Mouse (Mus musculus) heart, embryonic 12.5 days (tissue): ENCODE data around the gene Esp3. TPM values are rescaled to one million over a fixed set of nuclear protein-coding genes. Genes with fewer than 3 reads are reported as not detected.
"Not testable (repeated sequence)": the region's sequence is repeated elsewhere in the genome, so short reads cannot be mapped to it uniquely, and the experiment has no call there.

ENCODE experiments used
- ATAC-seq: fragments of 200-750 bp; cut with Nextera tagmentation; 2 replicates; pipeline ENCODE4 v1.8.0; 2017; ENCODE audit warnings: moderate TSS enrichment, moderate library complexity; ENCODE audit not compliant: insufficient number of reproducible peaks, low FRiP score
- H3K27ac ChIP-seq: fragments of 300-500 bp; sonication (generic); 2 replicates; pipeline ENCODE4 v1.5.1; 2016; ENCODE audit warnings: mild to moderate bottlenecking, moderate library complexity; ENCODE audit not compliant: poor library complexity, severe bottlenecking
- H3K27me3 ChIP-seq: fragments of 300-500 bp; sonication (generic); replicated peaks from 2 replicates; pipeline ENCODE4 v1.6.1; 2016; ENCODE audit warnings: mild to moderate bottlenecking, moderate library complexity
- H3K36me3 ChIP-seq: fragments of 300-500 bp; sonication (generic); 2 replicates; pipeline ENCODE4 v1.6.1; 2016; ENCODE audit warnings: mild to moderate bottlenecking, moderate library complexity
- H3K4me1 ChIP-seq: fragments of 300-500 bp; sonication (generic); replicated peaks from 2 replicates; pipeline ENCODE4 v1.6.1; 2016; ENCODE audit warnings: mild to moderate bottlenecking
- H3K4me2 ChIP-seq: fragments of 300-500 bp; sonication (generic); 2 replicates; pipeline ENCODE4 v1.6.1; 2016; ENCODE audit warnings: mild to moderate bottlenecking, moderate library complexity
- H3K4me3 ChIP-seq: fragments of 300-500 bp; sonication (generic); 2 replicates; pipeline ENCODE4 v1.5.1; 2016; ENCODE audit warnings: mild to moderate bottlenecking
- H3K9ac ChIP-seq: fragments of 300-500 bp; sonication (generic); 2 replicates; pipeline ENCODE4 v1.6.1; 2016; ENCODE audit warnings: mild to moderate bottlenecking, moderate library complexity
- H3K9me3 ChIP-seq: fragments of 300-500 bp; sonication (generic); replicated peaks from 2 replicates; pipeline ENCODE4 v1.6.1; 2016; ENCODE audit warnings: mild to moderate bottlenecking, moderate library complexity
- WGBS: fragments of 180-500 bp; shearing (Covaris S2); methylation state at CpG from one replicate; pipeline ENCODE4 v1.1.7; 2016; 5-methylcytosine and 5-hydroxymethylcytosine counted together
- polyA plus RNA-seq: library from polyadenylated mRNA; unstranded; fragments of >200 nt; fragmentation: Nextera tagmentation; extraction: Ambion mirVana; gene quantifications from 2 replicates; pipeline ENCODE4 v1.2.1, GENCODE M21; 2016

Gene Esp3
- not detected in 2 replicates for polyA plus RNA-seq

- not testable (repeated sequence) for H3K27ac ChIP-seq, H3K36me3 ChIP-seq, H3K4me1 ChIP-seq, ATAC-seq, H3K27me3 ChIP-seq, H3K9me3 ChIP-seq, H3K4me2 ChIP-seq, H3K9ac ChIP-seq, H3K4me3 ChIP-seq
- WGBS = 75% methylated on average over 1 of the region's 1 CpGs
Observed at GRCm38 (mm10) chr17:40631775-40632174, at the start of gene Esp3. Gene Esp3, plus strand, starts transcription at chr17:40632075.

- not testable (repeated sequence) for H3K9me3 ChIP-seq, H3K27ac ChIP-seq, H3K4me3 ChIP-seq, ATAC-seq, H3K9ac ChIP-seq, H3K4me1 ChIP-seq, H3K36me3 ChIP-seq, H3K4me2 ChIP-seq, H3K27me3 ChIP-seq
- 40% methylated on average over 6 of the region's 6 CpGs for WGBS
Observed at GRCm38 (mm10) chr17:40583906-40584305, 48.0 kb upstream of the Esp3 start.

GRCm38 (mm10) chr17:40591297-40591696 is 40.6 kb upstream of the Esp3 start:
- Histone ChIP-seq H3K4me2 (no peak overlapping the region), H3K4me3 (no peak overlapping the region), H3K27me3 (no peaks in the 10 kb centered on the region), H3K27ac (no peak overlapping the region), H3K9me3 (no peaks in the 10 kb centered on the region), H3K4me1 (no peaks in the 10 kb centered on the region), H3K9ac (no peak overlapping the region), H3K36me3 (no peaks in the 10 kb centered on the region)
- ATAC-seq = no peak

GRCm38 (mm10) chr17:40598294-40598693 is 33.6 kb upstream of the Esp3 start, which contains the start of gene Esp4:
Gene Esp4, plus strand, starts transcription at chr17:40598594.
- H3K4me3 ChIP-seq = no peak within 1 kb of the TSS

GRCm38 (mm10) chr17:40662118-40662679 is 30.3 kb downstream of the Esp3 start:
- H3K27ac ChIP-seq, H3K9ac ChIP-seq, ATAC-seq, H3K4me3 ChIP-seq, H3K27me3 ChIP-seq, H3K9me3 ChIP-seq, H3K36me3 ChIP-seq, H3K4me1 ChIP-seq, H3K4me2 ChIP-seq: not testable (repeated sequence)
- 66% methylated on average over 7 of the region's 9 CpGs for WGBS

More at GRCm38 (mm10) chr17:40598294-40598693, 33.6 kb upstream of the Esp3 start, which contains the start of gene Esp4:
- Histone ChIP-seq H3K4me1 (no peaks in the 10 kb centered on the region), H3K4me2 (no peak within 1 kb of the TSS), H3K27me3 (no peaks in the 10 kb centered on the region), H3K36me3 (no peaks in the 10 kb centered on the region), H3K27ac (no peak within 1 kb of the TSS), H3K9ac (no peak within 1 kb of the TSS), H3K9me3 (no peaks in the 10 kb centered on the region)
- no peak for ATAC-seq

- H3K4me3 ChIP-seq, ATAC-seq, H3K9me3 ChIP-seq, H3K36me3 ChIP-seq, H3K27me3 ChIP-seq, H3K4me2 ChIP-seq, H3K27ac ChIP-seq, H3K9ac ChIP-seq, H3K4me1 ChIP-seq: not testable (repeated sequence)
- 77% methylated on average over 12 of the region's 12 CpGs for WGBS
Observed at GRCm38 (mm10) chr17:40663161-40663811, 31.4 kb downstream of the Esp3 start.

Other genes starting within 250 kb of the Esp3 start
- not detected in 2 replicates for gene Esp8, start 112.1 kb upstream of the Esp3 start, polyA plus RNA-seq
- gene Esp6, start 70.6 kb upstream of the Esp3 start, polyA plus RNA-seq = not detected in 2 replicates
- gene Esp4, start 33.5 kb upstream of the Esp3 start, polyA plus RNA-seq = not detected in 2 replicates
- not detected in 2 replicates for gene Esp1, start 95.0 kb downstream of the Esp3 start, polyA plus RNA-seq
- not detected in 2 replicates for gene Crisp2, start 174.9 kb downstream of the Esp3 start, polyA plus RNA-seq
- gene Rhag, start 179.1 kb downstream of the Esp3 start, polyA plus RNA-seq = 9.7 and 14.1 TPM in 2 replicates
- 3.4 and 4.5 TPM in 2 replicates for gene 9130008F23Rik, start 248.5 kb downstream of the Esp3 start, polyA plus RNA-seq